In the genomic region with DNA sequence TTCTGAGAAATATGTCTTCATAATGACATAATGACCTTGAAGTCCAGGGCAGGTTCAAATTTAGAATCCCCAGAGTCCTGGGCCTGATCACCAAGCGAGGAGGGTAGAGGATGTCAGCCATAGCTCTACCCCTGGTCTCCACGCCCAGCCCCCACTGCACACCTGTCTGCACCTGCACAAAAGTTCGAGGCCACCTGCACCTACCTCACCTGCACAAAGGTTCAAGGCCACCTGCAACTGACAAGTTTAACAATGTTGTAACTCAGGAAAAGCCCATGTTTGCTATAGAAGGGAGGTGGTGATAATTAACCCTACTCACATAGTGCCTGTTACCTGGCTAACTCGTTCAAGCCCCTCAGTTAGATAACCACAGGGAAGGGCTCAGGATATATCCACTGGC, we compare ENCODE assay signal across 24 mouse cellular contexts. TPM values are rescaled to one million over a fixed set of nuclear protein-coding genes. Genes with fewer than 3 reads are reported as not detected.
"Had no signal": no experiment of that assay in that cellular context is flagged by ENCODE, and none has a peak within 500 bp of the region (broad histone marks: within the 10 kb centered on the region; RNA-seq: fewer than 3 reads in every experiment).

No protein-coding gene starts in this region.

- DNase-seq: kidney, adult 18-20 months; kidney, adult 9 months; kidney, postnatal 25 days; layer of hippocampus, postnatal 36 days; lung, embryonic 14.5 days; right cerebral cortex, adult 18-20 months; right cerebral cortex, postnatal 14 days; right cerebral cortex, postnatal 4 days; thymus, adult 2 months; thymus, postnatal 14 days; thymus, postnatal 4 days had no signal

- H3K36me3 ChIP-seq: liver, embryonic 12.5 days; liver, embryonic 15.5 days; midbrain, embryonic 12.5 days; midbrain, embryonic 15.5 days; neural tube, embryonic 12.5 days; neural tube, embryonic 15.5 days; stomach, embryonic 15.5 days had no signal

- H3K4me2 ChIP-seq: liver, embryonic 12.5 days; liver, embryonic 15.5 days; lung, embryonic 14.5 days; midbrain, embryonic 12.5 days; midbrain, embryonic 15.5 days; neural tube, embryonic 12.5 days; neural tube, embryonic 15.5 days; stomach, embryonic 15.5 days had no signal

- H3K9ac ChIP-seq: liver, embryonic 12.5 days; liver, embryonic 15.5 days; lung, embryonic 14.5 days; midbrain, embryonic 12.5 days; midbrain, embryonic 15.5 days; neural tube, embryonic 12.5 days; neural tube, embryonic 15.5 days; stomach, embryonic 15.5 days had no signal

- H3K4me3 ChIP-seq: left cerebral cortex, adult 2 months; liver, embryonic 12.5 days; liver, embryonic 15.5 days; midbrain, embryonic 12.5 days; midbrain, embryonic 15.5 days; neural tube, embryonic 12.5 days; neural tube, embryonic 15.5 days; stomach, embryonic 15.5 days had no signal

- ATAC-seq: liver, embryonic 12.5 days; lung, postnatal 0 days; midbrain, embryonic 15.5 days had no signal

- H3K27ac ChIP-seq: kidney, postnatal 0 days; left cerebral cortex, adult 2 months; liver, embryonic 12.5 days; liver, embryonic 15.5 days; macrophage; midbrain, embryonic 12.5 days; midbrain, embryonic 15.5 days; neural tube, embryonic 12.5 days; neural tube, embryonic 15.5 days; stomach, embryonic 15.5 days had no signal

- H3K27me3 ChIP-seq: liver, embryonic 15.5 days; midbrain, embryonic 12.5 days; midbrain, embryonic 15.5 days; neural tube, embryonic 12.5 days; neural tube, embryonic 15.5 days; stomach, embryonic 15.5 days had no signal

- H3K4me1 ChIP-seq: liver, embryonic 12.5 days; liver, embryonic 15.5 days; midbrain, embryonic 12.5 days; neural tube, embryonic 12.5 days had no signal

- H3K9me3 ChIP-seq: liver, embryonic 12.5 days; liver, embryonic 15.5 days; midbrain, embryonic 12.5 days; midbrain, embryonic 15.5 days; neural tube, embryonic 12.5 days; neural tube, embryonic 15.5 days; stomach, embryonic 15.5 days had no signal

RNA-seq across cellular contexts. Expression of a gene that starts 16.0 kb away (rescaled TPM):
- polyA plus RNA-seq: macrophage had no signal

RNA-seq across cellular contexts. Expression of a gene that starts 49.0 kb away (rescaled TPM):
- polyA plus RNA-seq: kidney, postnatal 0 days; limb, embryonic 11.5 days; limb, embryonic 14.5 days; liver, embryonic 12.5 days; liver, embryonic 15.5 days; lung, embryonic 14.5 days; lung, postnatal 0 days; macrophage; midbrain, embryonic 12.5 days; neural tube, embryonic 15.5 days; stomach, embryonic 15.5 days; thymus, adult 2 months had no signal
